Mouse (Mus musculus) cerebellum, adult 8-10 months (tissue): ENCODE results near the gene Smcr8.
A peak's percentile ranks its signal among the peaks of the same experiment; 100 is the strongest.
"Not testable (repeated sequence)": the region's sequence is repeated elsewhere in the genome, so short reads cannot be mapped to it uniquely, and the experiment has no call there.

Experiments used
- DNase-seq: peaks from one replicate; pipeline ENCODE4 v3.0.0; 2022

Smcr8 gene

GRCm38 (mm10) chr11:60784179-60784922 lies 7.0 kb downstream of the Smcr8 start:
- DNase-seq, result no peak

GRCm38 (mm10) chr11:60787595-60787994 lies 10.3 kb downstream of the Smcr8 start:
- DNase-seq, result no peak

- no peak for DNase-seq
These were observed 13.1 kb downstream of the Smcr8 start for GRCm38 (mm10) chr11:60790472-60790871.

GRCm38 (mm10) chr11:60796342-60796741 lies 19.0 kb downstream of the Smcr8 start:
- DNase-seq, result no peak

GRCm38 (mm10) chr11:60799977-60800376 lies 22.7 kb downstream of the Smcr8 start:
- no peak for DNase-seq

- no peak for DNase-seq
These were observed 23.6 kb downstream of the Smcr8 start for GRCm38 (mm10) chr11:60800892-60801291.

GRCm38 (mm10) chr11:60808286-60809070 lies 31.2 kb downstream of the Smcr8 start:
- DNase-seq, result no peak

GRCm38 (mm10) chr11:60809546-60809945 lies 32.2 kb downstream of the Smcr8 start:
- DNase-seq, result no peak

GRCm38 (mm10) chr11:60810046-60810965 lies 33.0 kb downstream of the Smcr8 start:
- no peak for DNase-seq

GRCm38 (mm10) chr11:60811054-60811460 lies 33.7 kb downstream of the Smcr8 start:
- peak; percentile 74 for DNase-seq

- DNase-seq, result not testable (repeated sequence)
These were observed 34.3 kb downstream of the Smcr8 start, which contains the start of gene Shmt1 for GRCm38 (mm10) chr11:60811618-60812017. Gene Shmt1, minus strand, starts transcription at chr11:60811718.

GRCm38 (mm10) chr11:60816398-60816797 lies 39.1 kb downstream of the Smcr8 start:
- DNase-seq, result no peak

GRCm38 (mm10) chr11:60823771-60824170 lies 46.4 kb downstream of the Smcr8 start:
- DNase-seq, result no peak

- DNase-seq, result no peak
These were observed 47.9 kb downstream of the Smcr8 start for GRCm38 (mm10) chr11:60825191-60825590.

- DNase-seq, result no peak
These were observed 49.4 kb downstream of the Smcr8 start for GRCm38 (mm10) chr11:60826700-60827099.

- DNase-seq, result no peak
These were observed 50.1 kb downstream of the Smcr8 start for GRCm38 (mm10) chr11:60827241-60827945.

- DNase-seq, result no peak
These were observed 51.6 kb downstream of the Smcr8 start for GRCm38 (mm10) chr11:60828903-60829302.

- peak; percentile 90 for DNase-seq
These were observed 53.2 kb downstream of the Smcr8 start, which contains the start of gene Dhrs7b for GRCm38 (mm10) chr11:60830433-60831052. Gene Dhrs7b, plus strand, starts transcription at chr11:60830631.

- no peak for DNase-seq
These were observed 59.6 kb downstream of the Smcr8 start for GRCm38 (mm10) chr11:60836897-60837296.
